Mouse (Mus musculus): ENCODE data around the gene Dab1.

Dab1 gene

DNA sequence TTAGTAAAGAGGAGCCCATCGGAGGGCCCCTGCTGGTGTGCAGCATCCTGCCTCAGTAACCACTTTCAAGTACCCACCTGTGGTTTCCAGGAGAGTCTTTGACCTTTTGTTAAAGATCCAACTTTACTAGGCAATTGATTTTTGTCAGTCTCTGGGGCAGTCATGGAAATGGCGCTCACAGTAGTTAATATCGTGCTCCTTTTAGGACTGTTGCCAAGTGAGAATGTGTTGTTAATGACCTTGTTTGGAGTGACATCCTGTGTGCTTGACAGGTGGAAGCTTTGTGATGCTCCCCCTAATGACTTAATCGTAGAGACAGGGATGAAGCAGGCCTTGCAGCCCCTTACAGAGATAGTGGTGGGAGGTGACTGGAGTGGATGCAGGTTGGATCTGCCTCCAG, 1151.2 kb downstream of the Dab1 start:
- DNase-seq: no peak

- DNase-seq: no peak
Observed at GRCm38 (mm10) chr4:104775601-104776000, 1156.4 kb downstream of the Dab1 start.

DNA sequence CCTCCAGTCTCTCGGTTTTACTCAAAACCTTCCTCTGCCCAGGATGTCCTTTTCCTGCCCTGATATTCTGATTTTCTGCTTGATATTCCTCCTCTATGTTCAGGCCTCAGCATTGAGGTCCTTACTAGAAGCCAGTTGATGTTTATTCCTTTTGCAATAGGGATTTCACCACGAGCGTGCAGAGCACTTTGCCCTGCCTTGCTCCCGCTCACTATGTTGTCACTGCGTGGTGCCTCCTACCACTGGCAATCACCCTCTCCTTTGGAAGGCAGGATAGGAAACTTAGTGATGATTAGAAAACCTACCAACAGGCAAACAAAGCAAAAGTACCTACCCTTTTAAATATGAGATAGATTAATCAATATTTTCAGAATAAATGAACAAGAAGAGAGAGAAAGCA, 1160.3 kb downstream of the Dab1 start:
- DNase-seq: no peak

GRCm38 (mm10) chr4:104781441-104781840, 1162.3 kb downstream of the Dab1 start:
- DNase-seq: no peak

DNA sequence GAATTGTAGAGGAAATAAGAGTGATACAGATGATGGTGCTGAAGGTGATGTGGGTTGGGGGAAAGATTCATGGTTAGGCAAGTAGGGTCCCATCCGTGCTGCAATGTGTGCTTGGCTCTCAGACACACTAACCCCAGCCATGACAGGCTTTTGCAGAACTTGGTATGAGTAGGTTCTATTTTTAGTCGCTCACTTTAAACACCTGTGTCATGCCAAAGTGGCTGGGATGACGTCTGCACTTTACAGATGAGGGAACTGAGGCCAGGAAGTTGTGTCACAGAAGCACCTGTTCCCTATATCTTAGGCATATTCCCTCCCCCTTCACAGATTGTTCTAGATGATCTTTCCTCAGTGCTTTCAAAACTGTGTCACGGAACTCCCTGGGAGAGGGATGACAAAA, 1163.2 kb downstream of the Dab1 start:
- no peak for DNase-seq

- no peak for DNase-seq
Observed at GRCm38 (mm10) chr4:104792111-104792510, 1173.0 kb downstream of the Dab1 start.
